Mouse (Mus musculus): ENCODE measurements around the gene Tusc2. TPM values are rescaled to one million over a fixed set of nuclear protein-coding genes. Genes with fewer than 3 reads are reported as not detected.

Gene Tusc2
- polyA plus RNA-seq, 2 experiments from 2014 or later = 7.3 to 7.8 TPM

DNA sequence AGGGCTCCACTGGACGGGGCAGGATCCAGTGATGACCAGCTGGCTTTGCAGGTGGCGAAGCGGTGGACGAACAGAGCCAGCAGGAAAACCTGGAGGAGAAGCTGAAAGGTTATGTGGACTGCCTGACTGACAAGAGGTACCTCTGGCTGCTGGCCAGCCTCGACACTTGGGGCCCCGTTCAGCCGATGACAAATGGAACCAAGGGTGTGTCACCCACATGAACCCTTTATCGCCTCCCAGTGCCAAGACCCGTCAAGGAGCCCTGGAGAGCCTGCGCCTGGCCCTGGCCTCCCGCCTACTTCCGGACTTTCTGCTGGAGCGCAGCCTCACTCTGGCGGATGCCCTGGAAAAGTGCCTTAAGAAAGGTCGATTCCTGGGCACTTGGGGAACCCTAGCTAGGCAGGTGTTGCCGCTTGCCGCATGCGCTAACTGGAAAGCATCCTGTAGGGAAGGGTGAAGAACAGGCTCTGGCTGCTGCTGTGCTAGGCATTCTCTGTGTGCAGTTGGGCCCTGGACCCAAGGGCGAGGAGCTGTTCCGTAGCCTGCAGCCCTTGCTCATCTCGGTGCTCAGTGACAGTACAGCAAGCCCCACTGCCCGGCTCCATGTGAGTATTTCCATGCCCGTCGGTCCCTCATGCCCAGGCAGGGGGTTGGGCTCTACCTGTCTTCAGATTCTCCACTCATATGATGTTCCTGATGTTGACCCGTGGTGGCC lies 27.2 kb downstream of the Tusc2 start:
- no peak for ATAC-seq

DNA sequence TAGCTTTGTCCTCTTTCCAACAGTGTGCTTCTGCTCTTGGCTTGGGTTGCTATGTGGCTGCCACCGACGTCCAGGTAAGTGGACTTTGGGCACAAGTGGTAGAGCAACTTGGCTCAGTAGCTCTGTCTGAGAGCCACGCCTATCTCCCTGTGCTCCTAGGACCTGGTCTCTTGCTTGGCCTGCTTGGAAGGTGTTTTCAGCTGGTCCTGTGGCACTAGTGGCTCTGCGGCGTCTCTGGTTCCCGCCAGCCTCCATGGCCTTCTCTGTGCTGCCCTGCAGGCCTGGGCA lies 27.7 kb downstream of the Tusc2 start:
- no peak for ATAC-seq

DNA sequence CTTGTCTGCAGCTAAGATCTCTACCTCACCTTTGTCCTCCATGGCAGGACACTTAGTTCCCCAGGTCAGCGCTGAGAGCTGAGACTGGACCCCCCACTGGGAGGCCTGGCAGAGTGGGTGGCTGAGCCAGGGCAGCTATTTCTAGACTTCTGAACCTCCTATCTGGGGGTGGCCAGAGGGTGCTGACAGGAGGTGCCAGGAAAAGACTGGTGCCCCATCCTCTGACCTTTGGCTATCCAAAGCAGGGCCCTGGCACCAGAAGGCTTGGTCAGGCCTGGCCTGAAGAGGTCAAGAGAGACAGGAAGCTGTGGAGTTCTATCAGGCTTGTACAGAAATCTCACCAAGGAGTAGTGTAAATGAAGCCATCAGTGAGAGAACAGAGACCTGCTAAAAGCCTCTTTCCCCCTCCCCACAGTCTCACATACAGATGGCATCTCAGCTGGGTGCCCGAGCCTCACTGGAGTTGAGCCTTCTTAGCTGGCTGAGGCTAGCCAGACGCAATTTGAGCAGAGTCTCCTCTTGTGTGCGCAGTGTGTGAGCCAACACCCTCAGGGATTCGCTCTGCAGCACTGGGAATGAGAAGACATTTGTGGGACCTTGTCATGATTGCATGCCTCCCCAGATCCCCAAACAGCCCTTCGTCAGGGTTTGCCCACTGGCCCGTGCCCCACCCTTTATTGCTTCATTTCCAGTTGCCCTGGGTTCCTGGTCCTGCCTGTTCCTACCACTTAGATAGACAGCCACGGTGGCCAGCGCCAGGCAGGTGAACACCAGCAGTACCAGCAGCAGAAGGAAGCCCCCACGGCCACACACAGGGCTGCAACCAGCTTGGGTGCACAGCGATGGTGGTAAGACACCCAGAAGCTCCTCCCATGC lies 30.3 kb downstream of the Tusc2 start:
- ATAC-seq = no peak

DNA sequence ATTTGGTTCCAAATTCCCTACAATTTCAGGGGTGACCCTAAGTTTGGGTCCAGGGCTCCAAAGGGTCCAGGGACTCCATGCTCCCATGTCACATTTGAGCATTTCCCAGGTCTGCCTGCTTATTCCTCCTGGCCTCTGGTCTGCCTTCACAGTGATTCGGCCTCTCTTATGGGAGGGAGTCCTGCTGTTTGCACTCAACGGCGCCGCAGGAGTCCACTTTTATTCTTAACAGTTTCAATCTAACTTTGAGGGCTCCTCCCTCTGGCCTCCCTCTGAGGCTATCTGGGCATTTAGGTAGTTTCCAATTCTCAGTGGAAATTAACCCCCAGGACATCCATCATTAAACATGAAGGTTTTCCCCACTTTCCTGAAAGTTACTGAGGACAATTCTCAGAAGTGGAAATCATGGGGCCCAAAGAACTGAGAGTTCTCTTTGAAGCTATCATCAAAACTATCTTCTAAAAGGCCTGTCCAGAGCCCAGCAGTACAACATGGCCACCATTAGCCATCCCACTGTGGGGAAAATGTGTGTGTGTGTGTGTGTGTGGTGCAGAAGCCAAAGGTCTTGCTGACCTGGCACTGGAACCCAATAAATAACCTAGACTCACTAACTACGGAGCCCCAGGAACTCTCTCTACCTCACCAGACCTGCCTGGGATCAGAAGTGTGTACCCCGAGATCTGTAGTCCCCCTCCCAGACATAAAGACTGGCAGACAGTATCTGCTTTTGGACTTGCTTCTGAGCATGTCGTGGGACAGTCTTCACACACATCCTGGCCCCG lies 31.4 kb downstream of the Tusc2 start:
- no peak for ATAC-seq

DNA sequence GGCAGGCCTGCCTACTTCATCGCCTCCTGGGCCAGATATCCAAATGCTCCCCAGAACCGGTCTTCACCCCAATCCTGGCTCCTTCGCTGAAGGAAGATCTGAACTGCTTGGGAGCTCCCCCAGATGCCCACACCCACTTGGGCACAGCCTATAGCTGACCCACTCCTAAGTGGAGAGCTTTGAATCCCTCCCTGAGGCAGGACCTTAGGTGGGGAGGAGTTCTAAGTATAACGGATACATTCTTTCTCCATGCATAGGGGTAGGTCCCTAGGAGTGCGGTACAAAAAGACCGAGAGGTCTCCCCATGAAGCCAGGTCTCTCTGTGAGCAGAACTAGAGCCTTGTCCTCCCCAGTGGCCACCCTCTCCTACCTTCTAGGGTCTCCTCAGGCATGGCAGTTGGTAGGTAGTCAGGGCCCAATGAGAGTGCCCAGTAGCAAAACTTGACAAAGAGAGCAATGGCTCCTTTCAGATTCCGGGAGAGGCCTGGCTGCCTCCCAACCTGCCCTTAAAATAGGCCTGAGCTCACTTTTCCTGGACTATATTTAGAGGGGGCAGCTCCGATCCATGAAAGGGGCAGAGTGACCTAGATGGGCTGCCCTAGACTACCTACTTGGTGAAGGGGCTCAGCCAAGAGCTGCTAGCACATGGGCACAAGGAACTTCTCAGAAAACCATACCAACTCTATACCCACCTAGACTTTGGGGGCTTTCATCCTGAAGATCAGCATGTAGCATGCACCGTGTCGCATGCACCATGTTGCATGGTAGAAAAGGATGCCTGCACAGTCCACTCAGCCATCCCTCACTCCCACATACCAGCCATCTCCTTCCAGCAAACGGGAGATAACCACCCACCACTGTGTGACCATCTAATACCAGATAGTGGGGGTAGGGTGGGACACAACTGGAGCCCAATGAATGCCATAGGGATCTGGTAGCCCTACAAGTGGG lies 33.8 kb downstream of the Tusc2 start:
- ATAC-seq = no peak

DNA sequence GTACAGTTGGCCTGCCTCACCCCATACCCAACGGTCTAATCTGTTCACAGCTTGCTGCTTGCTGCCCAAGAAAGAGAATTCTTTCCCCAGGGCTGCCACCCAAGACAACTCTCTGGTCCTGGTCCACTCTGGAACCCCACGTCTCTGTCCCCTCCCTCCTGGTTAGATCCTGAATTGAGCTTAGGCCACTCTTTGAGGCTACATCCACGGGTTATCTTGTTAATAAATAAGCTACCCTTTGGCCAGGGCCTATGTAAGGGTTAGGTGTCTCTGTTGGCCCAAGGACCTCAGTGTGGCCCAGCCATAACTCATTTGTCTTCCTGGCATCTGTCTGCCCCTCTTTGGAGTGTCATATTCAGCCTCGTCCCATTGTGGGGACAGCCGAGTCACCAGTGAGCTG lies 35.3 kb downstream of the Tusc2 start:
- ATAC-seq = no peak

DNA sequence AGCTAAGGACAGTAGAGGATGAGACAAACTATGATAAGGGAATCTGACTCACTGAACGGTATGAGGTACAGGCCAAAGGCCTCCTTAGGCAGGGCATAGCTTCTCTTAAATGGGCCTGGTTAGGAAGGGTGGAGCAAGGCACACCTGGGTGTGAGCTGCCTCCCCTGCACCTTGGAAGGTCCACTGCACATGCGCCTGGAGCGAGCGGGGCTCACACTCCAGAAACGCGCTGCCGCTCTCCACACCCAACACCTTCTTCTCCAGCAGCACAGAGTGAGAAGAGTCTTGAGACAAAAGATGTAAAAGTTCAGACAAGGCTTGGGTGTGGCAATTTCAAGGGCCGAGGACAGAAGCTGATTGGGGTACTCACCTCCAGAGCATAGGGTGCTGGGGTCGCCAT lies 36.4 kb downstream of the Tusc2 start:
- no peak for ATAC-seq

DNA sequence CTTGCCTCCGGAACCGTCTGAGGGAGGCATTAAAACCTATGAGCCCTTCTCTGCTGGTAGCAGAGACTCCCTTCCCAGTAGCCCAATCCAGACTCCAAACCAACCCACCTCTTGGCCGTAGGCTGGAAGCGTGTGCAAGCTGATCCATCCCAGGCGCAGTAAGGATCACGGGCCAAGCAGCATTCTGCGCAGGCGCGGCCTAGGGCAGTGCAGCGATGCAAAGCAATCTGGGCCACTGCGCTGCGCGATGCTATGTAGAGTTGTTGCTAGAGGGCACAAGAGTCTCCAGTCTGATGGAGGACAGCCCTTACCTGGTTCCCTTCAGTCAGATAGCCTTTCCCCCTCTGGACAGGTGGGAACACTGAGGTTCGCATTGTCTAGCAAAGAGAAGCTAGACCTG lies 36.8 kb downstream of the Tusc2 start:
- no peak for ATAC-seq

DNA sequence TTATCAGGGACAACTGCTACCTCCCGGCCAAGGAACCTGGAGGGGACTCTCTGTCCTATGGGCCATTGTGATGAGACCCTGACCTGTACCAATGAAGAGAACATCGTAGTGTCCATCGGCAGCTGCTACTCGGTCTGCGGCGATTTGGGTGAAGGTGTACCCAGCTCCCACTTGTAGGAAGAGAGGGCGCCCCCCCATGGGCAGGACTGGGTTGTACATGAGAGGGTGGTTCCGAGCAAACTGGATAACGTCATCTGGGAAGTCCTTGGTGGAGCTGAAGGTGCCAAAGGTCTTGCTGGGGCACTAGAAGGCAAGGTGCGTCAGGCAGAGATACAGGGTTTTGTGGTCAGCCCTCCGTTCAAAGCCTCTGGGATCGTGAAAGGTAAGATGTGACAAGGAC lies 37.7 kb downstream of the Tusc2 start:
- ATAC-seq = no peak

DNA sequence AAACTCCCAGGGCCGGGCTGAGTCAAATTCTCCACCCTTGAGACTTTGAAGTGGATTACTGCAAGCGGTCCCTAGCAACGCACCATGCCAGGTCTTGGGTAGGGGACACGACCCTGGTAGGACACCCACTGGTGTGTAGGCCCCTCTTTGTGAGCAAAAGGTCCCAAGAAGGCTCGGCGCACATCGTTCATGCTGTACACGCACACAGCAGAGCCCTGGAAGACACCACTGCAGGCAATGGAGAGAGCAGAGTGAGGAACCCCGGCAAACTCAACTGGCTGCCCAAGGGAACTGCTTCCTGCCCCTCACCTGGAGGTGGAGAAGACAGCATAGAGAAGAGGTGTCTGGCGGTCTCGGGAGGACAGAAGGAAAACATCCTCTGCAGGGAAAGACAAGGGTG lies 38.2 kb downstream of the Tusc2 start:
- ATAC-seq = no peak

DNA sequence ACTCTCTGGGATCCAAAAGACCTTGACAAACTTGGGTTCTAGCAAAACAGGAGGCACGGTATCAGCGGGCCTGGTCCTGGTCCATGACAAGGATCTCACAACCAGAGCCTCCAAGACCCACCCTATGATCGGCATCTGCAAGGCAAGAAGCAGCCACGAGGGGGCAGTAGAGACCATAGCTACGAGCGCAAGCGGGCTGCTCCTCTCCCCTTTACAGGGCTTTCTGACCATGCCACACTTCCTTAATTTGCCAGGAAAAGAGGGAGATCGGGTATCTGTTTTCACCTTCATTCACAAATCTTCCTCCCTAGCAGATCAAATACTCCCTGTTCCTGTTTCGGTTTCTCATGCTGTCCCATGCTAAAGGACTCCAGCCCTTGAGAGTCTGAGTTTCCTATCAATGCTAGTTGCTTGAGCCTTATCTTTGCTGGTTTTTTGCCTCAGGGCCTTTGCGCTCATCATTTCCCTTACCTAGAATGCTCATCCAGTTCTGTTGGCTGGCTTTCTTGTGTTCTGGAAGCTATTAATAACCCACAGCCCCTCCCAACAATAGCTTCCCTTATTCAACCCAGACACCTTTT lies 39.1 kb downstream of the Tusc2 start:
- ATAC-seq = peak; percentile 75

DNA sequence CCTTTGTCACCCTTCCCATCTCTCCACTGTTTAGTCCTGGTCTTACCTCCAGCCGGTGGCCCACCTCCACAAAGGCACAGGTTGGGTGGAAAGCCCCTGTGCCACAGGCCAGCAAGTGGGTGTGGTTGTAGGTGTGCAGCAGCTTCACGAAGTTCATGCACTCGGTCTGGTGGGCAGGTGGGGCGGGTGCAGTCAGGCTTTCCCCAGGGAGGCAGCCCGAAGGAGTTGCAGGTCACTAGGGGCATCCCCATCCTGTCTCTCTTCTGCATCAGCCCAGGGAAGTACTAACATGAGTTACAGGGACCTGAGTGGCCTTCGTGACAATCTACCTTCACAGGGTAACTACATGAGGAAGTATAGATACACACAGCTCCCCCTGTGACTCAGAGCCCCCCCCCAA lies 40.2 kb downstream of the Tusc2 start:
- no peak for ATAC-seq

DNA sequence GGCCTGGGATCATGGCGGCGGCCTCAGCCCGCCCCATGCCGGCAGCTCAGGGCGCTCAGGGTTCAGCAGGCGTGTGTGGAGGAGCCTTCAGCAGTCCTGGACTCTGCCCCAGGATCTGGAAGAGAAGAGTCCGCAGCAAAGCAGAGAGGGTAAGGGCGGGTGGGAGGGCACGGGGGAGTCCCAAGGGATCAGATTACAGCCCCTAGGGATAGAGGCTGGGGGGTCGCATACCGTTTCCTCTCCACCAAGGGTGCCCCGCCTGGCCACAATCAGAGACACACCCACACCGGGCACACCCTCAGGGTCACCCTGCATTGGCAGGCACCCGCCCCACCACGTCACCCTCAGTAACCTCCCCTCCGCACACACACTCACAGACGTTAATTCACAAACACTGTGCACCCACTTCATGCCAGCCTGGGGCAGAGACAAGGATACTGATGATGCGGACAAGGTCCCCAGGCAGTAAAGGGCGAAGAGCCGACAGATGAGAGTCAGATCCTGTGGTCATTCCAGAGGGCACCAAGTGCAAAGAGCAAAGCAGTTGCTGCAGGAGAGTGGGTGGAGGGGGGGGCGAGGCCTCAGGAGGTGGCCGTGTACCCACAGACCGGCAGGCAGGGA lies 42.1 kb downstream of the Tusc2 start:
- no peak for ATAC-seq

DNA sequence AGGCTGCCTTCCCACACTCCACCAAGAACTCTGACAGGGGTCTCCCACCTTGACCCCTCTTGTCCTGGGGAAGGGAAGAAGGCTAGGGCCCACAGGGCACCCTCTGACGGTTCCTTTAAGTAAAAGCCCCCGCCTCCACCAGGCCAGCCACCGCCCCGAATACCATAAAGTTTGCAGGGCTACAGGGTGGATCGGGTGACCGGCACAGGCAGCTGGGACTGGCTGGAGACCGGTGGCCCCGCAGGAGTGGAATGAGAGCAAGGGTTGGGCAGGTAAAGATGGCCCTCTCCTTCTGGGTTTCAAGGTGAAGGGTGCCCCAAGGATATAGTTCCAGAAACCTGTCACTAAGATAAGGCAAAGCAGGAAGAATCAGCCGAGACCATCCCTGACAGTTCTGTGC lies 43.5 kb downstream of the Tusc2 start:
- ATAC-seq = no peak

DNA sequence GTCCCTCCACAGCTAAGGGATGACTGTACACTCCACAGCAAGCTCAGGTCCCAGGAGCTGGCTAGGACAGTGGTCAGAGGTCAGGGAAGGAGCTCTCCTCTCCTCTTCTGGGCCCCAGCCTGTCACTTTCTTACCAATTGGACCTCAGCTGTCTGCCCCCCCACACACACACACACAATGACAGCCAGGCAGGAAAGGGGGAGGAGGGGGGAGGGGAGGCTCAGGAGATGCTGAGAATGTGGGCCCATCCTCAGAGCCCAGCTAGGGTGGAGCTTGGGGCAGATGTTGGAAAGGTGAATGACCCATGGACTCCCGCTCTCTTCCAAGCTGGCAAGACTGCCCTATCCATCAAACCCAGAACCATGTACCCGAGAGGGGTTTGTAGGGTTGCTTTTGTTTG lies 44.0 kb downstream of the Tusc2 start:
- no peak for ATAC-seq

DNA sequence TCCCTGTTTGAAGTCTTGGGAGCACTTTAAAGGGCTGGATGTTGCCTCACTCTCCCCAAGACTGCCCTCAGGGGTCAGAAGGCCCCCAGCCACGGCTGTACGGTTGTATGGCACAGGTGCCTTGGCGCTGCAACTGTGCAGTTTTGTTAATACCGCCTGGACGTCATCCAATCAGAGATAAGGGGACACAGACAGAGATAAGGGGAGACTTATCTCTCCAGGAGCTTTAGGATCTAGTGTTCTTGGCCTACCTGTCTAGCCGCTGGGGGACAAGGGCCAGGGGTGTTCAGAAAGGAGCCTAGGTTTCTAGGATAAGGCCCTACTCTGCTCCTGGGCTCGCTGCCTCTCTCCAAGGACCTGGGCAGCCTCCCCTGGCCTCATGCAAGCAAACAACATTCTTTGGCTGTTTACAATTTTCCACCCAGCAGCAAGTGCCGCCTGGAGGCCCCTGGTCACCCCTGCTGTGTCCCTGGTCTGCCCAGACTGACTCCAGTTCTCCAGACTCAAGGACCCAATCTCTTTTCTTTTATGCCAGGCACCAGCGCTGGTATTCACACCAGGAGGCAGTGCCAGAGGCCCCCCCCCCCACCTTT lies 44.7 kb downstream of the Tusc2 start:
- ATAC-seq = no peak

DNA sequence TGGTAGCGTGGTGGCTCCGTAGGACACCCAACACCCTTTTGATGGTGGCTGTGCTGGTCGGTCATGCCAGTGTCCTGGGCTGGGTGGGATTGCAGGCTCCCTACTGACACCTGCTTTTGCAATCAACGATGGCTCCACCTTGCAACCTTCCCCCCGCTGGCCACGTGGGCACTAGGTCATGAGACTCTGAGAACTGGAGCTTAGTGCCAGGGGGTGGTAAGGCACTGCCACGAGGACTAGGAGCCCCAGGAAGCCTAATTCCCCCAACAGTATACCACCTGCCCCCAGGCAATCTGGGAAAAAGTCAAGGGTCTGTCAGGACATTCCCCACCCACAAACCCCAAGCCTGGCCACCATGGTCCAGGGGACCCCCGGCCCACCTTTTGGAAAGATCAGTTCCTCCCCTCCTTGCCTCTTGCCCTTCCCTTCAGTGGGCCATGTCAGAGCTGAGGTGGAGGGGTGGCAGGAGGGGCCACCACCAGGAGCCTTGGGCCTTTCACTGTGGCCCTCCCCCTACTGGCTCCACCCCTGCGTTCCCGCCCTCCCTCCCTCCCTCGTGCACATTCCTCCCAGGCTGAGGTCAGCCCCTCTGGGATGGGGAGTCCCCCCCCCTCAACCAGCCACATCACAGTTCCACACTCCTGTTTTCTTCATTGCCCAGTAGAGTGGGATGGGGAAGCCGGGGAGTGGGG lies 45.8 kb downstream of the Tusc2 start, which contains the start of gene Sema3b:
Sema3b (minus strand) TSS at position 489 of the 692 bp plus-strand sequence.
- ATAC-seq = no peak

DNA sequence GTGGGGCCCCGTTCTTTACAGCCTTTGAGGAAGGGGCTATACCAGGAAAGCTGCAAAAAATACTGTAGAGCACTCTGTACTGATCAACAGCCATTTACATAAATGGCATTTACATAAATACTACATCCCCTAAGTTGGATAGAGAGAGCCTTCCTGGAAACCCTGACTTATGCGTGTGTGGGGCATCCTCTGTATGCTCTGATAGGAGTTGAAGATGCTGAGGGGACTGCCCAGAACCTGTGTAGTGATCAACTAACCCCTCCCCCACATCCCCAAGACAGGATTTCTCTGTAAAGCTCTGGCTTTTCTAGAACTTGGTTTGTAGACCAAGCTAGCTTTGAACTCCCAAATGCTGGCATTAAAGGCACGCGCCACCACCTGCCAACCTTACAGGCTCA lies 46.4 kb downstream of the Tusc2 start:
- no peak for ATAC-seq

DNA sequence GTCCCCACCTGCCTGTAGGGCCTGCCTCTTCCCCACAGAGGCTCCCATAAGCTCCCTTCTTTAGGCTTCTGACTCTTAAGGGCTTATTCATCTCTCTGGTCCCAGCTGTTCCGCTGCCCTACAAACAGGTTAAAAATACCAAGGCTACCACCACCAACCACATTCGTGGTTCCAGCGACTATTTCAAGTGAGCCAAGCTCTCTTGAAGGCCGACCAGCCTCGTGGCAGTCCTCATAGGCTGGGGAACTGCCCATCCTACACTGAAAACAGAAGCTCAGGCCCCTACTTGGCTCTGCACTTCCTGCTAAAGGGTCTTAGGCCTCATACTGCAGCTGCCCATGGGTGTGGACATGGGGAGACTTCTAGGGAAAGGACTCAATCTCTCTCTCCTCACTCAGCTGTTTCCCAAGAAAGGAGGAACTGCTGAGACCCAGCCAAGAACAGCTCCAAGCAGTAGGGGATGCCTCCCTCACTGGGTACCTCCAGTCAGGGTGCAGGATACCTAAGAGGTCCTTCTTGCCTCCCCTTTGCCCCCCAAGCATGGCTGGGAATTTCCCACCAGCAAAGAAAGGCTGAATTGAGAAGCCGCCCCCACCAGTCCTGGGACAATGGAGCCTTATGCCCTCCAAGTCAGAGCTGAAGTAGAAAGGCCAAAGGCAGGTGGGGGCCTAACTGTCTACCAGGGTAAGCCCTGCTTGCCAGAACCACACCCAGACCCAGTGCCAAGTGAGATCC lies 48.6 kb downstream of the Tusc2 start:
- no peak for ATAC-seq

Data from activated CD4-positive, CD25-positive, alpha-beta regulatory T cell, adult 4 months (primary cell).